Mouse (Mus musculus): ENCODE data around the gene Tekt3. TPM values are rescaled to one million over a fixed set of nuclear protein-coding genes. Genes with fewer than 3 reads are reported as not detected.

Tekt3 gene
- total RNA-seq, 4 experiments from 2014 or later: not detected

GRCm38 (mm10) chr11:63058375-63058952, 3.0 kb upstream of the Tekt3 start:
- DNase-seq (ENCODE audit: low spot score): no peak

GRCm38 (mm10) chr11:63059911-63060310, 1.5 kb upstream of the Tekt3 start:
- no peak for DNase-seq (ENCODE audit: low spot score)

GRCm38 (mm10) chr11:63066526-63066925, 5.1 kb downstream of the Tekt3 start:
- no peak for DNase-seq (ENCODE audit: low spot score)

- DNase-seq (ENCODE audit: low spot score): no peak
Observed at GRCm38 (mm10) chr11:63070081-63070480, 8.6 kb downstream of the Tekt3 start.

- DNase-seq (ENCODE audit: low spot score): no peak
Observed at GRCm38 (mm10) chr11:63084536-63084935, 23.1 kb downstream of the Tekt3 start.

GRCm38 (mm10) chr11:63088672-63089071, 27.2 kb downstream of the Tekt3 start:
- no peak for DNase-seq (ENCODE audit: low spot score)

GRCm38 (mm10) chr11:63090210-63090609, 28.8 kb downstream of the Tekt3 start:
- no peak for DNase-seq (ENCODE audit: low spot score)

GRCm38 (mm10) chr11:63090986-63091385, 29.5 kb downstream of the Tekt3 start:
- no peak for DNase-seq (ENCODE audit: low spot score)

- DNase-seq (ENCODE audit: low spot score): no peak
Observed at GRCm38 (mm10) chr11:63092271-63092670, 30.8 kb downstream of the Tekt3 start.

- DNase-seq (ENCODE audit: low spot score): no peak
Observed at GRCm38 (mm10) chr11:63093601-63094000, 32.1 kb downstream of the Tekt3 start.

GRCm38 (mm10) chr11:63094496-63094895, 33.0 kb downstream of the Tekt3 start:
- DNase-seq (ENCODE audit: low spot score): no peak

- no peak for DNase-seq (ENCODE audit: low spot score)
Observed at GRCm38 (mm10) chr11:63098016-63098415, 36.6 kb downstream of the Tekt3 start.

- DNase-seq (ENCODE audit: low spot score): no peak
Observed at GRCm38 (mm10) chr11:63099390-63099789, 37.9 kb downstream of the Tekt3 start.

GRCm38 (mm10) chr11:63103256-63103655, 41.8 kb downstream of the Tekt3 start:
- DNase-seq (ENCODE audit: low spot score): no peak

GRCm38 (mm10) chr11:63104026-63104425, 42.6 kb downstream of the Tekt3 start:
- no peak for DNase-seq (ENCODE audit: low spot score)

- DNase-seq (ENCODE audit: low spot score): no peak
Observed at GRCm38 (mm10) chr11:63109230-63109775, 47.8 kb downstream of the Tekt3 start.

GRCm38 (mm10) chr11:63110329-63110728, 48.9 kb downstream of the Tekt3 start:
- DNase-seq (ENCODE audit: low spot score): no peak

- peak; percentile 74 for DNase-seq (ENCODE audit: low spot score)
Observed at GRCm38 (mm10) chr11:63114807-63115641, 53.6 kb downstream of the Tekt3 start.

- no peak for DNase-seq (ENCODE audit: low spot score)
Observed at GRCm38 (mm10) chr11:63116652-63117051, 55.2 kb downstream of the Tekt3 start.

GRCm38 (mm10) chr11:63117266-63117665, 55.8 kb downstream of the Tekt3 start:
- DNase-seq (ENCODE audit: low spot score): no peak

- no peak for DNase-seq (ENCODE audit: low spot score)
Observed at GRCm38 (mm10) chr11:63119791-63120190, 58.3 kb downstream of the Tekt3 start.

GRCm38 (mm10) chr11:63122249-63122648, 60.8 kb downstream of the Tekt3 start:
- DNase-seq (ENCODE audit: low spot score): no peak

- DNase-seq (ENCODE audit: low spot score): no peak
Observed at GRCm38 (mm10) chr11:63122776-63123350, 61.4 kb downstream of the Tekt3 start.

All from heart, adult 8-10 months (tissue).